Comparison of ENCODE assay signal across 18 mouse cellular contexts in genomic region chr3:129904381-129905132, GRCm38 (mm10). TPM values are rescaled to one million over a fixed set of nuclear protein-coding genes. Genes with fewer than 3 reads are reported as not detected.
DNase-seq lines count a peak whose midpoint lies in the region; TF ChIP-seq lines count a peak whose summit lies in the region.
"Had no signal": no experiment of that assay in that cellular context is flagged by ENCODE, and none has a peak within 500 bp of the region (broad histone marks: within the 10 kb centered on the region; RNA-seq: fewer than 3 reads in every experiment).

No protein-coding gene starts in this region.

- 46% methylated on average over 7 of the region's 7 CpGs for WGBS in thymus, adult 2 months

- peak; percentile 43 for DNase-seq in adrenal gland, adult 2 months
- no peak for DNase-seq in adrenal gland, postnatal 25 days
- peak; percentile 28 for DNase-seq in thymus, postnatal 14 days
- DNase-seq in thymus, adult 2 months: no peak
- DNase-seq in monocyte, adult 2 months (ENCODE audit: low read depth in 1 of 2, low spot score in 2 of 2): peak; percentile 14 to 33
- no peak for DNase-seq in ovary, adult 18-20 months (ENCODE audit: low spot score)
- DNase-seq in retina, postnatal 1 day: no peak
- no peak for DNase-seq in Muller cell, postnatal 12 days (ENCODE audit: inconsistent ontology term)
- DNase-seq: cerebellum, adult 2 months; heart, adult 2 months; kidney, adult 8-10 months; kidney, postnatal 25 days; right cerebral cortex, postnatal 25 days had no signal

- no peaks in the 10 kb centered on the region for H3K27me3 ChIP-seq in thymus, adult 2 months (ENCODE audit: control insufficient read depth, insufficient read depth, low read length)
- H3K27me3 ChIP-seq: hindbrain, embryonic 12.5 days; limb, embryonic 12.5 days; neural tube, embryonic 12.5 days had no signal

- TF ChIP-seq POLR2A in thymus, adult 2 months (IDR thresholded peaks at IDR 0.05; ENCODE audit: control insufficient read depth, extremely low read depth, insufficient read depth, low read length, poor library complexity): no peak

- peaks cover 16% of the 10 kb centered on the region for H3K36me3 ChIP-seq in thymus, adult 2 months (ENCODE audit: control insufficient read depth, insufficient read depth, low read length)

- no peak overlapping the region; the same call in 1 of the 2 replicates for H3K27ac ChIP-seq in thymus, adult 2 months (ENCODE audit: control insufficient read depth, insufficient read depth, low read length)
- H3K27ac ChIP-seq: heart, adult 2 months; hindbrain, embryonic 12.5 days; limb, embryonic 12.5 days; macrophage; neural tube, embryonic 12.5 days had no signal

- TF ChIP-seq CTCF in thymus, adult 2 months (IDR thresholded peaks at IDR 0.05; ENCODE audit: borderline replicate concordance, control insufficient read depth, extremely low read depth, insufficient read depth, low read length, poor library complexity): no peak

- peaks cover 23% of the 10 kb centered on the region for H3K4me1 ChIP-seq in thymus, adult 2 months (replicated peaks; ENCODE audit: control insufficient read depth, insufficient read depth, low read length)

- H3K4me3 ChIP-seq in thymus, adult 2 months (ENCODE audit: control insufficient read depth, insufficient read depth, low read length): no peak overlapping the region
- H3K4me3 ChIP-seq: erythroblast, embryonic 14.5 days; heart, adult 2 months; hindbrain, embryonic 12.5 days; limb, embryonic 12.5 days; neural tube, embryonic 12.5 days had no signal

RNA-seq across cellular contexts. Expression of gene Casp6, which starts 3.3 kb away (rescaled TPM):
- 10 to 100 TPM; 42.3 to 42.4 TPM for total RNA-seq in adrenal gland, adult 2 months (2021)
- 29.5 and 33.8 TPM in 2 replicates for polyA plus RNA-seq in adrenal gland, adult 2 months (2012; rRNA removed)
- 34.5 and 57.5 TPM in 2 replicates for total RNA-seq in adrenal gland, postnatal 25 days (2021)
- polyA plus RNA-seq in thymus, adult 2 months (2012; rRNA removed): 82.6 and 86.1 TPM in 2 replicates

RNA-seq across cellular contexts. Expression of gene Pla2g12a, which starts 26.2 kb away (rescaled TPM):
- total RNA-seq in adrenal gland, adult 2 months (2021): 10 to 100 TPM; 46.3 to 51.7 TPM
- polyA plus RNA-seq in adrenal gland, adult 2 months (2012; rRNA removed): 106 and 226 TPM in 2 replicates
- 44.7 and 45.6 TPM in 2 replicates for total RNA-seq in adrenal gland, postnatal 25 days (2021)
- 67.0 and 89.3 TPM in 2 replicates for polyA plus RNA-seq in thymus, adult 2 months (2012; rRNA removed)

Comparison
In these comparisons a context has a peak if more than half of its experiments do, and no peak if none do; other contexts are left out.
1. DNase-seq: peak in adrenal gland, adult 2 months (single experiment), thymus, postnatal 14 days (single experiment) and monocyte, adult 2 months (2 of 2); none in adrenal gland, postnatal 25 days (single experiment), thymus, adult 2 months (single experiment), ovary, adult 18-20 months (single experiment), retina, postnatal 1 day (single experiment) and Muller cell, postnatal 12 days (single experiment).